Mouse (Mus musculus): Measurements from ENCODE around the gene Dis3.

- TF ChIP-seq KAT2A (conservative IDR thresholded peaks at IDR 0.05; ENCODE audit: low read depth, low read length): no peak
- TF ChIP-seq CHD1 (IDR thresholded peaks at IDR 0.05; ENCODE audit: low read depth, low read length): no peak
- TF ChIP-seq POLR2A (IDR thresholded peaks at IDR 0.05; ENCODE audit: control insufficient read depth in 1 of 2, insufficient read depth in 1 of 2, low read depth in 1 of 2, low read length in 2 of 2, poor library complexity in 1 of 2): no peak
Measured at GRCm38 (mm10) chr14:99146841-99147240, 47.3 kb upstream of the Dis3 start.

Data from MEL (cell line).